Mouse (Mus musculus) layer of hippocampus, adult 9-10 months (tissue): ENCODE results near the gene Astn1.

Experiments used
- DNase-seq: peaks from one replicate; pipeline ENCODE4 v3.0.0; 2022; ENCODE audit warnings: low spot score

Gene Astn1

DNA sequence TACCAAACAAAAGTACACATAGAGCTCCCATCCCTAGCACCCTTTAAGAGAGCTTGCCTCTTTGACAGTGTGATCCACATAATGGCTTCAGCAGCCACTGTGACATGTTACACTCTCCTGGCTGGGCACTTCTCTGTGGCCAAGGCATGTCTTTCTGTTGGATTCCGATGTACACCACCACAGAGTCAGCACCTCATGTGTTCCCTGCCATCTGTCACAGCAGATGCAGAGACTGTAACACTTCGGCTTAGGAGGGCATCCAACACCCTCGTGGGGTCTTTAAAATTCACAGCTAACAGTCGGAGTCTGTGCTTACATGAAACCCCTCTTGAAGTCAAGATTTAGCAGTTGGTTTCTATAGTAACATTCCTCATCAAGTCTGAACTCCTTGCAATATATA, 154.5 kb downstream of the Astn1 start:
- no peak for DNase-seq

DNA sequence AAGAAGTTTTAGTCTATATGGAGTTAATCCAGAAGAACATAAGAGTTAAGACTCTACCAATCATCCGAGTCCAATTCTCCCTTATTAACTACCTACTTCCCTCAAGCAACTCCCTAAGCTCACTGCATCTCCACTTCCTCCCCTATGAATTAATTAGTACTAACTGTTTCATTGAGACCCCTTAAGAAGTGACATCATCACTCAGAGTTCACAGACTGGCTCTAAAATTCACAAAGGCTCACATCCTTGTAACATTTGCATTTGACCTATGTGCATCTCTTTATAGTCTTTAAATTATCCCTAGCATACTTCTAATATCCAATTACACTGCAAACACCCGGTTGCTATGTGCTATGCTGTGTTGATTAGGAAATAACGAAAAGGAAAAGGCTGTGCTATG, 174.1 kb downstream of the Astn1 start:
- no peak for DNase-seq

DNA sequence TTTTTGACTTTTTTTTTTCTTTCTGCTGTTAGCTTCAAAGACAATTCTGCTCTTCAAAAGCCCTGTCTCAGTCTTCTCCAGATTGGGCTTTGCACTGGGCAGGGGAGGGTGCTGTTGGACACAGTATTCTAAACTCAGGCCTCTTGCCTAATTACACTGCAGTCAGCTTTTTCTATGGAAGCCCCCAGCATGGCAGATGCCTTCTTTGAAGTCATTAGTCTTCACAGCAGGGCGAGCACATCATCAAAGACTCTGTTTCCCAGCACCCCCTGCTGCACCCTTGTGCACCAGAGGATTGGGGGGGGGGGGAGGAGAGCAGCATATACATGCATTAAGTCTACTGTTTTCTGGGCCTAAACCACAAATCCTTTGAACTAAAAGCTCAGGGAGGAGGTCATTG, 174.8 kb downstream of the Astn1 start:
- no peak for DNase-seq

DNA sequence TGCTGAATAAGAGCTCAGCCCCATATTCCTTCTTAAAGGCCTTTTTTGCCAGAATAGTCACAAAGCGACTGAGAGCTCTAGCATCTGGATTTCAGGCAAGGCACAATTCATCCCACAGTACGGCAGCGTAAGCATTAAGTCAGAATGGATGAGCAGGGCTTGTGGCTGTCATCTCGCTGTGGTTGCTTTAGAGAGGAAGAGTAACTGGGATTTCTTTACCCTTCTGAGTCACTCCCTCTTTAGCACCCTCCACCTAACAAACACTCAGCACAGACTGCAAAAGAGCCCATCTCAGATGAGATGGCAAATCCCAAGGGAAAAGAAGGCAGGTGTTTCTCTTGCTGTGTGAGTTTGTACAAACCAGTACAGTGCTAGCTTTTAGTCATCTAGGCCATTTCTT, 183.0 kb downstream of the Astn1 start:
- no peak for DNase-seq

DNA sequence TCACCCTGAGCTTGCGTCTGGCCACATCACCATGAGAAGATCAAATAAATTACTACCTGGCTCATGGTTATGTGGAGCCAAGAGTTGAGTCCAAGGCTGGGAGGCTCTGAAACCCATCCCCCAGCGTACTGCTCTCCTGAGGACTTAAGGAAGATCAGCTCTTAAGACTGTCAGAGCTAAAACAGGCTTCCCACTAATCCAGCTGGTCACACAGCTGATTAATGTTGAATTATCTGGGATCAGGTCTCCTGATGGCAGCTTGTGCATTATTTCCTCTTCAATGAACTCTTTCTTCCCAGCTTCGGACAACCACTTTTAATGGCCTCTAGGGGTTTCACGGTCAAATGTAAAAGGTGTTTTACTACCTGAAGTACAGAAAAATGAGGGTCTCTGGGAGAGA, 184.4 kb downstream of the Astn1 start:
- no peak for DNase-seq

DNA sequence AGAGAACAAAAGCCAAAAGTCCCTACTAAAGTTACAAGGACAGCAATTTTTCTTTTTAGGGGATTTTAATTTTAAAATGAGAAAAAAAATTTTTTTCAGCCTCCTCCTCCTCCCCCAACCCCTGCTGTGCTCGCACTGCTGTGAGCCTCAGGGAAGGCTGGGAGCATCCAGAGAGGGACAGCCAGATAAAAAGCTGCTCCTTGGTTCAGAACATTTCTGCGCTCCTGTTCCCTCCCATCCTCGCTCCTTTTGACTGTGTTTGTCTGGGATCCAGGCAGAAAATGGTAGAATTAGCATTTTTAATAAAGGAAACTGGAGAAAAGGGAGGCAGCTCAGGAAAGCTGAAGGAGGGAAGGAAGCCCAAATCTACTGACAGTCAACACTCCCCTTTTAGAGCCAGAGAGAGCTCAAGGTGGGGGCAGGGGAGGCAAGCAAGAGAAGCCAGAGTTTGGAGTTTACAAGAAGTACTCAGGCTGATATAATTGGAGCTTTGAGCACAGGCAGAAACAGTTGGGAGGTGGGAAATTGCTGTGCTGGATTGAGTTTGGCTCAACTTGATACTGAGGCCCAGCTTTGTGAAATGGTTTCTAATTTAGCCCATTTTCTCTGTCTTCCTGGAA, 185.6 kb downstream of the Astn1 start:
- peak; percentile 29 for DNase-seq

DNA sequence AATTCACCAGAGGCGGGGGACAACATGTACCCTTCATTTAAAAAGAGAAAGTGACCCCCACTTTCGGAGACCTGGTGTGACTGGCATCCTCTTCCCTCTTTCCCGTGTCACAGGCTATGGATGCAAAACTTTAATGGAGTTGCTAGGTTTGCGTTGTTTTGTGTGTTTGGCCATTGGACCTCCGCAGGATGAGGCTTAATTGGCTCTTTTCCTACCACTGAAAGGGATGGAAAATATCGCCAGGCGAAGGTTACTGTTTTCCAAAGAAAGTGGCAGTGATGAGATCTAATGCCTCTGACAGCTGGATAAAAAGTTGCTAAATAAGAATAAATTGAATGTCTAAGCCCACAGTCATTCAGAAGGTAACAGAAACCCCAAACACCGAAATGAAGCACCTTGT, 186.2 kb downstream of the Astn1 start:
- DNase-seq, result no peak

DNA sequence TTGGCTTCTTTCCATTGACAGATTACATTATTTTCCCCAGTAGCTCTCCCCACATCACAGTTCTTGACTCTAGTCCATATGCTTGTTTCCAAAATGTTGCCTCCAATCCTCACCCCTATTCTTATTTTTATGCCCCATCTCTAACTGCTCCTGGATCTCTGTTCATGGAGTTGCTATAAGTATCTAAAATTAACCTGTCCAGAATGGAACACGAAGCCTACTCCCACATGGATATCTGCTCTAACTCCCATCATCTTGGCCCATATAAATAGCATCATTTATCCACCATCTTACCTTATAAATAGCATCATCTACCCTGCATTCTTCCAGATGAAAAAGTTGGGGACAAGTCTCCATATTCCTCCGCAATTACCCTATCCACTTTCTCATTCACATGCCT, 187.5 kb downstream of the Astn1 start:
- no peak for DNase-seq

DNA sequence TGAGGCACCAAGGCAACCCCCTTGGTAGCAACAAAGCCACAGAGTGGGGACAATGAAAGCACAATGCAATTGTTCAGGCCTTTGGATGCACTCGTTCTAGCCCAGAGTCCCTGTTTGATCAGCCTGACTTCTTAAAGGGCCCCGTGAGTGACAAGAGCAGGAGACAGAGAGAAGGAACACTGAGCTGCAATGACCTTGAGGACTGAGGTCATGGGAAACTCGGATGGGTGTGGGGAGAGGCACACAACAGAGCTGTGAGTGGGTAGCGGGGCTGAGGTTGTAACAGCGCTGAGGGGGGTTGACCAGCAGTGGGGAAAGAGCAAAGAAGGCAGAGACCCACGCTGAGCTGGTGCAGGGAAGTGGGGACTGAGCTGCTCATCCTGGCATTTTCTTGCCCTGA, 189.9 kb downstream of the Astn1 start:
- DNase-seq, result no peak

DNA sequence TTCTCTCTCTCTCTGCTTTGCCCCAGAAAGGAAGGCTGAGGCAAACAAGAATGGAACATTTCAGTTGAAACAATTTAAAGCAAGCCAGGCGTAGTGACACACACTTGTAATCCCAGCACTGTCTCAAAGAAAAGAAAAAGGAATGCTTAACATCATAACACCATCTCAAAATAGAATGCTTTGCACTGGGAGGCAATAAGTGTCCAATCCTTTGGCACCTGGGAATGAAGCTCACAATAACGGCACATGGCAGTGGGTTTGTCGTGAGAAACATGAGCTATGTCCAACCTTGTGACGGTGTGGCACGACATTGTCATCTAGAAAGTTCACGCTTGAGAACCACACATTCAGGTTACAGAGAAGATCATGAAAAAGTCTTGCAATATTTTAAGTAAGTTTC, 191.3 kb downstream of the Astn1 start:
- DNase-seq, result no peak

DNA sequence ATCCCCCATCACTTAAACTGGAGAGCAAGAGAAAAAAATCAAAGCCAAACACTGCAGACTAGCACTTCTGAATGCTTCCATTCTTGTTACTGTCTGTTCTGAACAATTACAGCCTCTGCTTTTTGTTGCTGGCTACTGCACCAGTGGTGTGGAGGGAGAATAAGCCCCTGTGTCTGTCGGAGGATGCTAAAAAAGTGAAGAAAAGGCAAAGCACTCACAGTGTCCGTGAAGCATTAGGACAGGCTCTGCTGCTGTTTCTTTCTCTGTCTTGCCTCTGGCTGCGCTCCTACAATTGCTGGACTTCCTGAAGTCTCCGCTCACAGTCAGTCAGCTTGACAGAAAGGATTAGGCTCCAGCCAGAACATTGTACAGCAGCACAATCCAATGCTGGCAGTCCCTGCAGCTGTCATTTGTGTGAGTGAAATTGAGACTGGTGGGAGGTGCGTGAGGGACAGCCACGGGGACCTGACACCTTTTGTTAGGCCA, 192.0 kb downstream of the Astn1 start:
- peak; percentile 5 for DNase-seq

DNA sequence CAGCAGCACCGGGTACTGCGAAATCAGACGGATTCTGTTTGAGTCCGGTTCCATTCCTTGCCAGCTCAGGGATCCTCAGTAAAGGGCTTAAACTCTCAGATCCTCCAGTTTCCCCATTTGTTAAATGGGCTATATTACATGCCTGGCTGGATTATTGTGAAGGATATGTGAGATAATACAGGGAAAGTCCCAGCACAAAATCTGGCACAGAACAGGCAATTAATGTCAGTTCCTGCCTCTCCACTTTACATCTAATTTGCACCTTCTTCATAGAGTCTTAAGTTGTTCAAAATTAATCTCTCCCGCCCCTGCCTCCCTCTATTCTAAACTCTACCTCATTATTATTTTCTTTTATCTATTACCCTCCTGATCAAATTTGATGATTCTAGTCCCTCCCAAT, 211.1 kb downstream of the Astn1 start:
- DNase-seq, result no peak

DNA sequence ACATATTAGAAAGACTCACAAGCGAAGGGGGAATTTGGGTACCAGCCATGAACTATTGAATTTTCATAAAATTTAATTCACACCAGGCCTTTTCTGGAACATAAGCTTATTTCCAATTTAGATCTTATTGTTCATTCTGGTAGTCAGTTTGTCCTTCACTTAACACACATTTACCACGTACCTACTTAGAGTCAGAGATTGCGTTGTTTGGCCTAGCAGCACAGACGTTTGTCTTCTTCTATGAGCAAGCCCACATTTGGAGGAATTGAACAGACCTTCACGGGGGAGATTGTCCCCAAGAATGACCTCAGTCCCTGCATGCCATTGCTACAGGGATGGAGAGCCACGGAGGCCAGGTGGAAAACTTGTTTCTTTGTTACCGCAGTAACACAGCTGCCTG, 211.5 kb downstream of the Astn1 start:
- no peak for DNase-seq

DNA sequence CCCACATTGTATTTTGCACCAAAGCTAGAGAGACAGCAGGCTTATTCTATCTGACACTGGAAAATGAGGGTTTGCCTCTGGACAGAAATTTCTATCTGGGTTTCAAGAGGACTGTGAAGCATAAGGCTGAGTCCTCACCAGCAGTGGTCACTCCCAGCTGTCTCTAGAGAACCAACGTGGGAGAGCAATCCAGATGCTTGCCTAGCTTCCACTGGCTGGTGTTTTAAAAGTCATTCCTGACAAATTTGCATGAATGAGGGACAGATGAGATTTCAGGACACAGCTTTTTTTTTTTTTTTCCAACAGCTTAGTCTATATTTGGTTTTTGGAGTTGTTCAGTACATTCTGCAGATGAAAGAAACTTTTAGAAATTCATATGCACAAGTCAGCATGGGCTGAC, 213.9 kb downstream of the Astn1 start:
- no peak for DNase-seq

DNA sequence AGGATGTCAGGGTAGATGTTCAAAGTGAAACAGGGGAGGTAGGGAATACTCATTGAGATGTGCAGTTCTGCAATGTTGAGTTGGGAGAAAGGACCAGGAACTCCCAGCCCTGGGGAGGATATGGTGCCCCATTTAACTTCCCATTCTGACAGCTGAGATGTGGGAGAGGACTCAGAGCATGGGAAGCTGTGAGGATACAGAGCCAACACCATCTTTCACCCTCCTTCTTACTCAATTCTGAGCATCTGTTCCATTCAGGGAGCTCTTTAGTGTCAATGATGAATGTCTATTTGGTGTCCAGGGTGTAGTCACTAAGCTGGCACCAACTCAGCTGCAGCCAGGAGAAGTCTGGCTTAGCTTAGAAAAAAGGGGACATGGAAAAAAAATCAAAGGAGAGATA, 219.7 kb downstream of the Astn1 start:
- peak; percentile 21 for DNase-seq

DNA sequence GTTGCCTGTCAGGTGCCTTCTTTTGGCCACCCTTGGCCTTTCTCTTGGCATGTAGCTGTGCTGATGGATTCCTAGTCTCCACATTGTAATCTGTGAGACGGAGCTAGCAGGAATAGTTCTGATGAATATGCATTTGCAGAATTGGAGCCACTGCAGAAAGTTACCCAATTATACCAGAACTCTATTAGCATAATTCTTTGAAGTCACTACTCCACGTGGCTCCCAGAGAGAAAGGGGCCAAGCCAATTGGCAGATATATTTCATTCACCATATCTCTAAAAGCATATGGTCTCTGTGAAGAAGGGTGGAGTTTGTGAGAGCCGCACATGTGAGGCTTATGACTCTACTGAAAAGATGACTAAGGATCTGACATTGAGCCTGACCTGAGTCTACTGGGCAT, 226.8 kb downstream of the Astn1 start:
- no peak for DNase-seq

DNA sequence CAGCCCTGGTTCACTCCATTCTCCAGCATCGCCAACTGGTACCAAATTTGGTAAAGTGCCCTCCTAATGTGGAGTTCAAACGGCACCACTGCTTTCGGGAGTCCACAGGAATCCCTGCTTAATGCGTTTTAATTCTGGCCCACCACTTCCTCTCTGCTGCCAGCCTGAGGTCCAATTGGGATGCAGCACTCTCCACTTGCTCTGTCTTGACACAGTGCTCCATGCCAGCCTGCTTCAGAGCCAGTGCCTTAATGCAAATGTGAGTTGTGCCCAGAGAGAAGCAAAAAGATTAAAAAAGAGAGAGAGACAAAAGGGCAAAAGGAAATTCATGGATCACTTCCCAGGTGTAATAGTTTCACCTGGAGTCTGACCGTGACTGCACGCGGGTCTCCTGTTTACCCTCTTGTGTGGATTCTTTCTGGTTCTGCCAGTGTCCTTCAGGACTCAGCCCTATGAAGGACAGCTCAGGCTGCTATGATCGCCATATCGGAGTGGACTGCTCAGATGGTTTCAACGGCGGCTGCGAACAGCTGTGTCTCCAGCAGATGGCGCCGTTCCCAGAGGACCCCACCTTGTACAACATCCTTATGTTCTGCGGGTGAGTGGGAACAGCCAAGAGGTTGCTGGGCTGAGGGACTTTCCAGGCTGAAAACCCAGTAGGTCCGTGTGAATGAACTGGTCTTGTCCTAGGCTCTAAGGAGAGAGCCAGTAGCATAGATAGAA, 234.8 kb downstream of the Astn1 start:
- DNase-seq, result no peak

DNA sequence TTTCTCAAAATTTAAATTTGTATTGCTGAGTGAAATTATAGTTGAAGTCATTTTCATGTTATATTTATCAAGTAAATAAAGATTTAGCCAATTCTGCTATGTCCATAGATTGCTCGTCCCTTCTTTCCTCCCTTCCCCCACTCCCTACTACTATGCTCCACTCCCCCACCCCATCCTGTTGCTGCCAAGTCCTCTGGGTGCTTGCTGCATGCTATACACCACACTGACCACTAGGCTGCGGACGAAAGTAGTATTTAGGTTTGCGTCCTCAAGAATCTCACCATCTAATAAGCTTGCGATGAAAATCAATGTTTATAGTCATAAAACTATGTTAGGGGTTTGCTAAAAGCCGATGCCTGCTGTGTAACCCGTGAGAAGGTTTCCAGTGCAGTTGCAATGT, 235.9 kb downstream of the Astn1 start:
- DNase-seq, result no peak

DNA sequence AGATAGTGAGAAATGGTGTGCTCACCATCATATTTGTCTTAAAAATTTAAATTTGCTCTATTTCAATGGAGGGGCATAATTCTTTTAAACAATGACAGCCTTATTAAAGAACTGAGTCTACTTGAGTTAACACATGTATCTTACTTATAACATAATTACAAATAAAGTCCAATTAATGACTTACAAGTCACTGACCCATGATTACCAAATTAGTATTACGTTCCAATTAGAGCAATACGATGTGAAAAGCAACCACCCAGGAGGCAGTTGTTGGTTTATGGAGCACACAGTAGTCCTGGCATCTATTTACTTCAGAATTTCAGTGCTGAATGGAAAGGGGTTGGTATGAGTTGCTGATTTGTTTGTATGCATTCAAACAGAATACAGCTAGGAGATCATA, 237.4 kb downstream of the Astn1 start:
- DNase-seq, result no peak

DNA sequence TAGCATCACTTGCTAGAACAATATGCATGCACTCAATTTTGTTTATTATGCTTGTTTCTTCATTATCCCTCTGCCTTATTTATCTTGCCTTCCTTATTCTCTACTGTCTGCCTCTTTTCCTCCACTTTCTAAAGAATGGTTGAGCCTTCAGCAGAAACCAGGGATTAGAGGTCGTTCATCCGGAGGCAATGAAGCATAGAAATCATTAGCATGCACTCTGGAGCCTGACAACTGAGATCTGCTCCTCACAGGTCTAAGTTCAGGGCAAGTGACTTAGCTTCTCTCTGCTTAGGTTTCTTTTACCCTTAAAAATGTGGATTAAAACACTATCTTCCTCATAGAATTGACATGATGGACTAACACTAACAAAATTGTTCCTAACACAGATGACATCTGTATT, 241.0 kb downstream of the Astn1 start:
- no peak for DNase-seq

DNA sequence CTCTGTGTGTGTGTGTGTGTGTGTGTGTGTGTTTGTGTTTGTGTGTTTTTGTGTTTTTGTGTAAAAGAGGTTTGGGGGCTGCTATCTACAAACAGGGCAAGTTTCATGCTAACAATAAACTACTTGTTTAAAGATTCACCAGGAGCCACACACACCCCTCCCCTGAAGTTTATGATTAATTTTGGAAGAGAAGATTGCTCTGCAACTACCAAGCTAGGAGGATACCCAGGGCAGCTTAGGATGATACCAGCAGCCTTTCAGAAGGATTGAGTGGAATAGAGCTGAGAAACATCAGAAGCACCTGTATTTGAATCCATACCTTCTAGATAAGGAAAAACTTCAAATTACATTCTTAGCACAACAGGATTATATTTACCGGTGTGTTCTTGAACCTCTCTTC, 242.1 kb downstream of the Astn1 start:
- no peak for DNase-seq

DNA sequence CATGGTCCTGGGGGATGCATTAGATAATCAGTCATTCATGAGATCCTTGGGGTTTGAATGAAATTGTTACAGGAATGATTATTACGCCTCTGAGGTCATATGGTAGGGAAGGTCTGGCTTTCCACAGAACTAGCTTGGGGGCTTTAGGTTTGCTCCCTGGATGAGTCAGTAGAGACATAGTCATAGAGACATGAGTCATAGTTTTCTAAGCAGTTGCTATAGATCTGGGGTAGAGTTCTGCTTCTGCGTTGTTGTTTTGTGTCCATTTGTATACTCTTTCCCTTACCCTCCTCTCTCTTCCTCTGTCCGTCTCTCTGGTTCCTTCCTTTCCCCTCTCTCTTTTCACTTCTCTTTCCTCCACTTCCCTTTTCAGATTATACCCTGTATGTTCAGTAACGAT, 243.5 kb downstream of the Astn1 start:
- no peak for DNase-seq

DNA sequence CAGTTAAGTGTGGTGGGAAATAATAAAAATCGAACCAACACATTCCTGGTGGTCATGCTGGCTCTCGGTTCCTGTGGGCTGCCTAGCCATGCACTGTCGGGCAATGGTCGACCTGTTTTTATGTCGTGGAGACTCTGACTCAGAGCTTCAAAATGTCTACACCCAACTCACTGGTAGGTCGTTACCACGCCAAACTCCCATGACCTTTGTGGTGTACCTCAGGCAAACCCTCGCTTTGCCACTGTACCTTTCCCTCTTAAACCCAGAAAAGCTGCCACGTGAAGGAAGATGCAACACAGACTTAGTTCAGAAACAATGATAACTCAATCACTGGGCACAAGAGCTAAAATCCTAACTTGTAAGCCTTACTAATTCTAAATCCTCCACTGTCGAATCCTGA, 244.3 kb downstream of the Astn1 start:
- DNase-seq, result no peak

DNA sequence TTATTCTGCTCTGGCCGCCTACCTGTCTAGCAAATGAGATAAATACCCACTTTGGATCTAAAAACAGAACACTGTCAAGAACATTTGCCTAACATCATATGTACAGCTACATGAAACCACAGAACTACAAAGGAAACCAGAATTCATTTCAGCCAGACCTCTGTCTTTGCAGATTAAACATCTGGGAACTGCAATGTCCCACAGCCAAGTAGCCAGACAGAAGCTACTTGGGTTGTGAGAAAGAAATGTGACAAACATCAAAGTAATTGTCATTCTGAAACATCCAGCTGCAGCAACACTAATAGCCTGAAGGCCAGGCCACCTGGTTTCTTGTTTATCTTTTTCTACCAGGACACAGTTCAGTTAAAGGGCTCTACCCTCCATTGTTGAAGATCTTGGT, 245.1 kb downstream of the Astn1 start:
- no peak for DNase-seq
